Mouse (Mus musculus) forebrain, embryonic 11.5 days (tissue): ENCODE data around the gene Kcnk7. TPM values are rescaled to one million over a fixed set of nuclear protein-coding genes. Genes with fewer than 3 reads are reported as not detected.
A peak's percentile ranks its signal among the peaks of the same experiment; 100 is the strongest.

Source experiments
- ATAC-seq: fragments of 200-750 bp; cut with Nextera tagmentation; replicated peaks from 2 replicates; pipeline ENCODE4 v1.8.0; 2017; ENCODE audit warnings: moderate TSS enrichment; ENCODE audit not compliant: low FRiP score
- DNase-seq: peaks from one replicate; pipeline ENCODE4 v3.0.0-alpha.2; 2017; ENCODE audit warnings: low spot score
- H3K27ac ChIP-seq: fragments of 300-500 bp; sonication (generic); 2 replicates; pipeline ENCODE4 v1.5.1; 2014; ENCODE audit warnings: low read depth, low read length
- H3K27me3 ChIP-seq: fragments of 300-500 bp; sonication (generic); 2 replicates; pipeline ENCODE4 v1.6.1; 2014; ENCODE audit warnings: mild to moderate bottlenecking, low read length, mixed read lengths; ENCODE audit not compliant: control insufficient read depth, insufficient read depth
- H3K36me3 ChIP-seq: fragments of 300-500 bp; sonication (generic); 2 replicates; pipeline ENCODE4 v1.6.1; 2014; ENCODE audit warnings: mild to moderate bottlenecking, low read length, moderate library complexity, mixed read lengths; ENCODE audit not compliant: control insufficient read depth, insufficient read depth
- H3K4me1 ChIP-seq: fragments of 300-500 bp; sonication (generic); replicated peaks from 2 replicates; pipeline ENCODE4 v1.6.1; 2014; ENCODE audit warnings: low read length, mixed read lengths; ENCODE audit not compliant: control insufficient read depth, insufficient read depth
- H3K4me2 ChIP-seq: fragments of 300-500 bp; sonication (generic); 2 replicates; pipeline ENCODE4 v1.6.1; 2014; ENCODE audit warnings: low read depth, mild to moderate bottlenecking, low read length, moderate library complexity, mixed read lengths; ENCODE audit not compliant: severe bottlenecking
- H3K4me3 ChIP-seq: fragments of 300-500 bp; sonication (generic); 2 replicates; pipeline ENCODE4 v1.5.1; 2014; ENCODE audit warnings: low read depth, low read length
- H3K9ac ChIP-seq: fragments of 300-500 bp; sonication (generic); 2 replicates; pipeline ENCODE4 v1.6.1; 2014; ENCODE audit warnings: low read length
- H3K9me3 ChIP-seq: fragments of 300-500 bp; sonication (generic); 2 replicates; pipeline ENCODE4 v1.6.1; 2016; ENCODE audit warnings: low read length, mixed read lengths; ENCODE audit not compliant: control insufficient read depth
- WGBS: fragments of 180-500 bp; shearing (Covaris S2); extraction: QIAGEN DNeasy Blood & Tissue Kit; methylation state at CpG from one replicate; pipeline ENCODE4 v1.1.7; 2014; 5-methylcytosine and 5-hydroxymethylcytosine counted together
- polyA plus RNA-seq: library from polyadenylated mRNA; unstranded; fragments of >200 nt; fragmentation: Nextera tagmentation; extraction: Ambion mirVana; gene quantifications from 2 replicates; pipeline ENCODE4 v1.2.1, GENCODE M21; 2014

Gene Kcnk7
- polyA plus RNA-seq, 1 experiment from 2014 or later: not detected

GRCm38 (mm10) chr19:5713255-5713654, 9.1 kb downstream of the Kcnk7 start:
- Histone ChIP-seq H3K4me3 (no peak overlapping the region), H3K9ac (no peak overlapping the region), H3K36me3 (no peaks in the 10 kb centered on the region; the same call in 1 of the 2 replicates), H3K27me3 (no peaks in the 10 kb centered on the region), H3K4me1 (peaks cover 6% of the 10 kb centered on the region; the same call in 1 of the 2 replicates), H3K9me3 (no peaks in the 10 kb centered on the region), H3K27ac (no peak overlapping the region), H3K4me2 (no peak overlapping the region)
- no peak for ATAC-seq
- no peak for DNase-seq
- WGBS: 76% methylated on average over 5 of the region's 5 CpGs

- no peak overlapping the region for H3K27ac ChIP-seq
- no peak overlapping the region for H3K4me2 ChIP-seq
- no peak for ATAC-seq
- WGBS: 2% methylated on average over 2 of the region's 2 CpGs
- peaks cover 6% of the 10 kb centered on the region; the same call in 1 of the 2 replicates for H3K4me1 ChIP-seq
- no peak overlapping the region for H3K9ac ChIP-seq
- no peak overlapping the region for H3K4me3 ChIP-seq
- no peaks in the 10 kb centered on the region; the same call in 1 of the 2 replicates for H3K36me3 ChIP-seq
- H3K9me3 ChIP-seq: no peaks in the 10 kb centered on the region
- DNase-seq: no peak
- H3K27me3 ChIP-seq: no peaks in the 10 kb centered on the region
Observed at GRCm38 (mm10) chr19:5713730-5714129, 9.6 kb downstream of the Kcnk7 start.

- DNase-seq (peak; percentile 71), ATAC-seq (peak; percentile 78)
- 12% methylated on average over 43 of the region's 43 CpGs for WGBS
- peak overlapping the region; percentile 42; the same call in 1 of the 2 replicates for H3K4me2 ChIP-seq
- H3K9me3 ChIP-seq: no peaks in the 10 kb centered on the region
- no peaks in the 10 kb centered on the region for H3K27me3 ChIP-seq
- H3K36me3 ChIP-seq: peaks cover 8% of the 10 kb centered on the region
- peak overlapping the region; percentile 29; the same call in 1 of the 2 replicates for H3K9ac ChIP-seq
- H3K4me3 ChIP-seq: peak overlapping the region; percentile 15; the same call in 1 of the 2 replicates
- H3K4me1 ChIP-seq: peaks cover 6% of the 10 kb centered on the region; the same call in 1 of the 2 replicates
- H3K27ac ChIP-seq: no peak overlapping the region
Observed at GRCm38 (mm10) chr19:5715793-5716688, 11.9 kb downstream of the Kcnk7 start.

- Histone ChIP-seq H3K4me2 (no peak overlapping the region), H3K9me3 (no peaks in the 10 kb centered on the region), H3K4me1 (peaks cover 6% of the 10 kb centered on the region; the same call in 1 of the 2 replicates), H3K27ac (no peak overlapping the region), H3K27me3 (no peaks in the 10 kb centered on the region), H3K9ac (no peak overlapping the region; the same call in 1 of the 2 replicates), H3K4me3 (no peak overlapping the region), H3K36me3 (peaks cover 8% of the 10 kb centered on the region)
- ATAC-seq (no peak), DNase-seq (no peak)
- WGBS: 64% methylated on average over 10 of the region's 10 CpGs
Observed at GRCm38 (mm10) chr19:5716955-5717354, 12.8 kb downstream of the Kcnk7 start.

GRCm38 (mm10) chr19:5721233-5721632, 17.1 kb downstream of the Kcnk7 start:
- no peak overlapping the region for H3K9ac ChIP-seq
- no peak overlapping the region for H3K4me2 ChIP-seq
- WGBS: 95% methylated on average over 6 of the region's 6 CpGs
- no peaks in the 10 kb centered on the region for H3K9me3 ChIP-seq
- peaks cover 7% of the 10 kb centered on the region; the same call in 1 of the 2 replicates for H3K4me1 ChIP-seq
- H3K27ac ChIP-seq: no peak overlapping the region
- no peak overlapping the region for H3K4me3 ChIP-seq
- H3K27me3 ChIP-seq: no peaks in the 10 kb centered on the region
- no peak for ATAC-seq
- no peak for DNase-seq
- H3K36me3 ChIP-seq: peaks cover 8% of the 10 kb centered on the region

GRCm38 (mm10) chr19:5722848-5723425, 18.8 kb downstream of the Kcnk7 start:
- H3K4me2 ChIP-seq: no peak overlapping the region
- H3K27ac ChIP-seq: no peak overlapping the region
- no peaks in the 10 kb centered on the region for H3K27me3 ChIP-seq
- no peaks in the 10 kb centered on the region for H3K9me3 ChIP-seq
- ATAC-seq (no peak), DNase-seq (no peak)
- peaks cover 8% of the 10 kb centered on the region for H3K36me3 ChIP-seq
- no peak overlapping the region for H3K4me3 ChIP-seq
- H3K9ac ChIP-seq: no peak overlapping the region
- H3K4me1 ChIP-seq: peaks cover 12% of the 10 kb centered on the region; the same call in 1 of the 2 replicates
- 88% methylated on average over 7 of the region's 7 CpGs for WGBS

- H3K9me3 ChIP-seq: no peaks in the 10 kb centered on the region
- no peak overlapping the region for H3K4me3 ChIP-seq
- peaks cover 19% of the 10 kb centered on the region; the same call in 1 of the 2 replicates for H3K4me1 ChIP-seq
- no peak overlapping the region for H3K27ac ChIP-seq
- H3K27me3 ChIP-seq: no peaks in the 10 kb centered on the region
- H3K4me2 ChIP-seq: 0 out of 2 replicates have a peak overlapping the region, but pooled peaks have one; percentile 15
- ATAC-seq (no peak), DNase-seq (no peak)
- H3K36me3 ChIP-seq: peaks cover 8% of the 10 kb centered on the region
- whole genome bisulfite sequencing: 77% methylated on average over 4 of the region's 4 CpGs
- H3K9ac ChIP-seq: peak overlapping the region; percentile 3; the same call in 1 of the 2 replicates
Observed at GRCm38 (mm10) chr19:5723934-5724548, 19.9 kb downstream of the Kcnk7 start.

GRCm38 (mm10) chr19:5724549-5724941, 20.4 kb downstream of the Kcnk7 start:
- Histone ChIP-seq H3K27ac (no peak overlapping the region), H3K4me2 (0 out of 2 replicates have a peak overlapping the region, but pooled peaks have one; percentile 15), H3K9ac (no peak overlapping the region), H3K36me3 (peaks cover 8% of the 10 kb centered on the region), H3K4me1 (peaks cover 19% of the 10 kb centered on the region; the same call in 1 of the 2 replicates), H3K9me3 (no peaks in the 10 kb centered on the region), H3K27me3 (no peaks in the 10 kb centered on the region), H3K4me3 (no peak overlapping the region)
- WGBS: 80% methylated on average over 7 of the region's 7 CpGs
- DNase-seq: no peak
- no peak for ATAC-seq
